Mouse (Mus musculus) embryonic facial prominence, embryonic 15.5 days (tissue): ENCODE results near the gene Khdrbs2. TPM values are rescaled to one million over a fixed set of nuclear protein-coding genes. Genes with fewer than 3 reads are reported as not detected.

Experiments used
- ATAC-seq: fragments of 200-750 bp; cut with Nextera tagmentation; 2 replicates; pipeline ENCODE4 v1.8.0; 2017; ENCODE audit warnings: low read depth, moderate TSS enrichment; ENCODE audit not compliant: insufficient number of reproducible peaks, low FRiP score, low TSS enrichment
- H3K27ac ChIP-seq: fragments of 300-500 bp; sonication (generic); replicated peaks from 2 replicates; pipeline ENCODE4 v1.5.1; 2015; ENCODE audit warnings: mild to moderate bottlenecking, inconsistent platforms
- H3K27me3 ChIP-seq: fragments of 300-500 bp; sonication (generic); 2 replicates; pipeline ENCODE4 v1.6.1; 2015; ENCODE audit warnings: inconsistent platforms
- H3K36me3 ChIP-seq: fragments of 300-500 bp; sonication (generic); 2 replicates; pipeline ENCODE4 v1.6.1; 2015; ENCODE audit warnings: mild to moderate bottlenecking, inconsistent platforms
- H3K4me1 ChIP-seq: fragments of 300-500 bp; sonication (generic); 2 replicates; pipeline ENCODE4 v1.6.1; 2015; ENCODE audit warnings: inconsistent platforms
- H3K4me2 ChIP-seq: fragments of 300-500 bp; sonication (generic); replicated peaks from 2 replicates; pipeline ENCODE4 v1.6.1; 2015; ENCODE audit warnings: mild to moderate bottlenecking, inconsistent platforms
- H3K4me3 ChIP-seq: fragments of 300-500 bp; sonication (generic); replicated peaks from 2 replicates; pipeline ENCODE4 v1.5.1; 2015; ENCODE audit warnings: mild to moderate bottlenecking, inconsistent platforms
- H3K9ac ChIP-seq: fragments of 300-500 bp; sonication (generic); 2 replicates; pipeline ENCODE4 v1.6.1; 2015; ENCODE audit warnings: inconsistent platforms
- H3K9me3 ChIP-seq: fragments of 300-500 bp; sonication (generic); replicated peaks from 2 replicates; pipeline ENCODE4 v1.6.1; 2016; ENCODE audit warnings: inconsistent platforms
- WGBS: fragments of 180-500 bp; shearing (Covaris S2); methylation state at CpG from one replicate; pipeline ENCODE4 v1.1.7; 2015; 5-methylcytosine and 5-hydroxymethylcytosine counted together
- polyA plus RNA-seq: library from polyadenylated mRNA; unstranded; fragments of >200 nt; fragmentation: Nextera tagmentation; extraction: Ambion mirVana; gene quantifications from 2 replicates; pipeline ENCODE4 v1.2.1, GENCODE M21; 2015

Khdrbs2 gene
- polyA plus RNA-seq, result 4.3 and 5.6 TPM in 2 replicates

DNA sequence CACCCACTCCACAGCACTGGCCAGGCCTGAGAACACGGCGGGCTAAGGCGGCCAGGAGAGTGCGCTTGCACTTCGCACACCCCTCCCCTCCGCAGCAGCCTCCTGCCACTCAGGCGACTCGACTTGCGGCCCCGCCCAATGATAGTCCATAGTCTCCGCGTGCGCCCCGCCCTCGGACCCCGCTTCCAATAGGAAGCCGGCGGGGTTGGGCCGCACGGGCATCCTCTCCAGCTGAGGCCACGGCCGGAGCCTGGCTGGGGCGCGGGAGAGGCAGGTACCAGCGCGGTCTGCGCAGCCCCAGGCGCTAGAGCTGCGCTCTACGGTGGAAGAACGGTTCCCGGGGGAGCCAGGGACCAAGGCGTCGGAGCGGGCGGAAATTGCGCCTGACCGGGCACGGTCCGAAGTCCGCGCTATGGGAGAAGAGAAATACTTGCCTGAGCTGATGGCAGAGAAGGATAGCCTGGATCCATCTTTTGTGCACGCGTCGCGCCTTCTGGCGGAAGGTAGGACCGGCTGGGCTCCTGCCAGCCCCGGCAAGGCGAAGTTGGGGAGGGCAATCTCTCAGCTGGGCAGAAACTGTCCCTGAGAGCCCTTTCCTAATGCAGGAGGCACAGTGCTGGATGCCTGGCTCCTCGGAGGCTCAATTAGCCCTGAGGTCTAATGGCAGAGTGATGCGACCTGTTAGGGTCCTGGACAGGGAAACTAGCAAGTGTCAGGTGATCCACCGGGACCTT, at the start of gene Khdrbs2:
Gene Khdrbs2, plus strand, starts transcription at position 209 of the 734 bp plus-strand sequence.
- H3K27ac ChIP-seq, result no peak within 1 kb of the TSS
- H3K27me3 ChIP-seq, result peaks cover 13% of the 10 kb centered on the region
- peak within 1 kb of the TSS; percentile 0; the same call in 1 of the 2 replicates for H3K9ac ChIP-seq
- peaks cover 9% of the 10 kb centered on the region; the same call in 1 of the 2 replicates for H3K4me1 ChIP-seq
- ATAC-seq, result peak; percentile 99
- H3K4me3 ChIP-seq, result peak within 1 kb of the TSS; percentile 47
- no peaks in the 10 kb centered on the region for H3K36me3 ChIP-seq
- H3K4me2 ChIP-seq, result peak within 1 kb of the TSS; percentile 83
- no peaks in the 10 kb centered on the region for H3K9me3 ChIP-seq
- WGBS, result under 1% methylated on average over 53 of the region's 53 CpGs

DNA sequence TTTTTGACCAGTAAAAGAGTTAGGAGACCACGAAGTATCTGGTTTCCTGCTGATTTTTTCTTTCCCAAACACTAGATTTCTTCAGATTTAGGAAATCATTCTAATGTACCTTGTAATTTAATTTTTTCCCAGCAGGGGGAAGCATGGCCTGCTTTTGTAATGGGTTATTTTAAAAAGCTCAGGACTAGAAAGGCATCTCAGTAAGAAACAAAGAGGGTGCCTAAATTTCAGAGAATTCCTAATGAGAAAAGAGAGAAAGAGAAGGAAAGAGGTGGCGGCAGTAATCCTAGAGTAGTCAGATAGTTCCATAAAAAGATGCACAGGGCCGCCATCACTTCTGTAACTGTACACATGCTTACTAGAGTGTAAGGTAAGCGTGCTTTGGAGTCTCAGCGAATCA, 2.1 kb downstream of the Khdrbs2 start:
- H3K9me3 ChIP-seq, result no peaks in the 10 kb centered on the region
- H3K36me3 ChIP-seq, result no peaks in the 10 kb centered on the region
- H3K4me1 ChIP-seq, result peaks cover 9% of the 10 kb centered on the region; the same call in 1 of the 2 replicates
- WGBS, result 50% methylated on average over 5 of the region's 5 CpGs
- H3K4me3 ChIP-seq, result no peak overlapping the region
- no peak for ATAC-seq
- H3K27me3 ChIP-seq, result peaks cover 13% of the 10 kb centered on the region
- no peak overlapping the region for H3K9ac ChIP-seq
- H3K4me2 ChIP-seq, result no peak overlapping the region
- H3K27ac ChIP-seq, result no peak overlapping the region

DNA sequence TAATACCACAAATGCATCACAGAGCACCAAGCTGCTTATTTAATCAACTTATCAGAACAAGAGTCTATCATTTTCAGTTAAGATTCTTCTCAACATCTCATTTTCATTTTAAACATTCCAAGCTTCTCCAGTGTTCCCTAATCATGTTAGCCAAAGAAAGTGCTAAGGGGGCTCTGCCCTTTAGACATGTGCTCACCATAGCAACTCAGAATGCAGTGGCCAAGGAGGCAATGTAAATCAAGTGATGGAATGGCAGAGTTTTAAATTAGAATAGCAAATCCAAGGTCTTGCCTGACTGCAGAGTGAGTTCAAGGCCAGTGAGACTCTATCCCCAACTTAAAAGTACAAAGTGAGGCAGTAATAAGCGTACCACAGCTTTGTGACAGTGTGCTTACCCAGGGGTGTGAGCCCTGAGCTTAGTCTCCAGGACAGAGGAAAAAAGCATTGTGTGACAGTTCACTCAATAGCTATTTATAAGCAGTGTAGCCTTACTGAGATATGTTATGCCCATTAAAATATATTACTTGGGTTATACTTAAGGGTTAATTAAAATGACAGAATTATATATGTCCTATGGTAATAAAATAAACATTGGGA, 27.2 kb downstream of the Khdrbs2 start:
- WGBS, result 68% methylated on average over 1 of the region's 1 CpGs
- H3K27ac ChIP-seq, result no peak overlapping the region
- H3K4me1 ChIP-seq, result no peaks in the 10 kb centered on the region

DNA sequence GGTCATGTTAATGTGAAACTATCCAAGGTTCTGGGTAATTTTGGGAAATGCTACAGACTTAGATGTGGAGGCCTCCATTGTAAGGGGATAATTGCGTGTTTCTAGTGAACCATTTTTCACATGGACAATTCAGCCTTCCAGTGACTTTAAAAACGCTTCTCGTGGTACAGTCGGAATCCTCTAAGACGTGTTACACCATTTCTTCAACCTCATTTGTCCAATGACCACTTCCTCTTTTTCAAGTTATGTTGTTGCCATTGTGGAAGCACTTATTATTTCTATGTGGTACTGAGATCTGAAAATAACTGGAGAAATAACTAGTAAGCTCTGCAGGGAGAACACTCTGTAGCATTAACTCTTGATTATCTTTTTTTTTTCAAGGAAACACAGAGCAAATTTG, 75.9 kb downstream of the Khdrbs2 start:
- Histone ChIP-seq H3K36me3 (no peaks in the 10 kb centered on the region), H3K27me3 (no peaks in the 10 kb centered on the region), H3K4me3 (no peak overlapping the region), H3K4me1 (no peaks in the 10 kb centered on the region), H3K9ac (no peak overlapping the region), H3K9me3 (no peaks in the 10 kb centered on the region), H3K27ac (no peak overlapping the region), H3K4me2 (no peak overlapping the region)
- WGBS, result 87% methylated on average over 5 of the region's 5 CpGs
- ATAC-seq, result no peak

More for the DNA sequence above, 27.2 kb downstream of the Khdrbs2 start:
- Histone ChIP-seq H3K4me3 (no peak overlapping the region), H3K9me3 (no peaks in the 10 kb centered on the region), H3K36me3 (no peaks in the 10 kb centered on the region), H3K9ac (no peak overlapping the region), H3K27me3 (no peaks in the 10 kb centered on the region), H3K4me2 (no peak overlapping the region)
- ATAC-seq, result no peak

DNA sequence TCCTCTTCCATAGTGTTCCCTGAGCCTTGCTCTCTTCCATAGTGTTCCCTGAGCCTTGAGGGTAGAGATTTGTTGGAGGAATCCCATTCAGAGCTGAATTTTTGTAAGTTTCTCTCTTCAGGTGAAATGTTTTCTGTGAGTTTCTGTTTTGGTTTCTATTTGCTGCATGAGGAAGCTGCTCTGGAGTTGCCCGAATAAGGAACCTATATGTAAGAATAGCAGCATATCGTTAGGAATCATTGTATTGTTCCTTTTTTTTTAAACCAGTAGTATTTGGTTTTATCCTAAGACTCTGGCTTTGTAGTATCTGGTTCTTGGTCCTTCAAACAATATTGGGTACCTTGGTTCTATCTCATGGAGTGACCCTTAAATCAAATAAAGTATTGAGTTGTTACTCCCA, 77.1 kb downstream of the Khdrbs2 start:
- Histone ChIP-seq H3K36me3 (no peaks in the 10 kb centered on the region), H3K4me1 (no peaks in the 10 kb centered on the region), H3K27me3 (no peaks in the 10 kb centered on the region), H3K4me2 (no peak overlapping the region), H3K27ac (no peak overlapping the region), H3K4me3 (no peak overlapping the region), H3K9me3 (no peaks in the 10 kb centered on the region), H3K9ac (no peak overlapping the region)
- no peak for ATAC-seq
- 92% methylated on average over 2 of the region's 2 CpGs for WGBS

DNA sequence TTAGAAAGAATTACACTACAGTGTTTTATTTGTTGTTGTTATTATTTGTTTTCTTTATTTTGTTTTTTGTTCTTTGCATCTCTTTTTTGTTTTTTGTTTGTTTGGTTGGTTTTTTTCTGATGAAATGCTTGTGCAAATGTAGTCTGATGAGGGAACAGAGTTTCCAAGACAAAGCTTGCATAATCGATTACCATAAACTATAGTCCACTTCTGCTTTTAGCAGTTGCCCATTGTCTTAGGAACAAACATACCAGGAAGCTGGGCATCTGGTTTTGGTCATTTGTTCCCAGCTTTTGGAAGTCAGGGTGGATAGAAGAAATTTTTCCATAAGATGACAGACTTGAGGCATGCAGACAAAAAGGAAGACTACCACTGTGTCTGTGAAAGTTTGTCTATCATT, 77.8 kb downstream of the Khdrbs2 start:
- H3K4me3 ChIP-seq, result no peak overlapping the region
- no peaks in the 10 kb centered on the region for H3K27me3 ChIP-seq
- no peak for ATAC-seq
- no peaks in the 10 kb centered on the region for H3K9me3 ChIP-seq
- no peak overlapping the region for H3K9ac ChIP-seq
- no peaks in the 10 kb centered on the region for H3K4me1 ChIP-seq
- no peak overlapping the region for H3K27ac ChIP-seq
- H3K4me2 ChIP-seq, result no peak overlapping the region
- 93% methylated on average over 1 of the region's 1 CpGs for WGBS
- no peaks in the 10 kb centered on the region for H3K36me3 ChIP-seq

DNA sequence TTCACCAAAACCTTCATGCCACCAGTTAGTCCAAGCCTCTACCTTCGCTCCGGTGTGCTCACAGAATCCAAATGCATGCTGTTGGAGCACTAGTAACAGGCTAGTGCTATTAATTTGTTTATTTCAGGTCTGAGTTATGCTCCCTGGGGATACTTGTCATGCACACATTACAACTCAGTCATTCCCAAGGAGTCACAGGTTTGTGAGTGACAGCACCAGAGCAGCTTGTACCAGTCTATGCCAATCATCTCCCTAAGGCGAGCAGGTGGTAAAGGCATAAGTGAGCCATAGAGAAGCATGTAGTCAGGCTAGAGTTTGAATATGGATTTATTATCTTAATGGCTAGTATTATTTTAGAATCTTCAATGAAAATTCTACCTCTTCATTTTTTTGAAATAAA, 86.4 kb downstream of the Khdrbs2 start:
- Histone ChIP-seq H3K9me3 (no peaks in the 10 kb centered on the region), H3K27me3 (no peaks in the 10 kb centered on the region), H3K4me1 (no peaks in the 10 kb centered on the region), H3K27ac (no peak overlapping the region), H3K36me3 (no peaks in the 10 kb centered on the region), H3K4me3 (no peak overlapping the region), H3K4me2 (no peak overlapping the region), H3K9ac (no peak overlapping the region)
- no peak for ATAC-seq
- 86% methylated on average over 3 of the region's 3 CpGs for WGBS

DNA sequence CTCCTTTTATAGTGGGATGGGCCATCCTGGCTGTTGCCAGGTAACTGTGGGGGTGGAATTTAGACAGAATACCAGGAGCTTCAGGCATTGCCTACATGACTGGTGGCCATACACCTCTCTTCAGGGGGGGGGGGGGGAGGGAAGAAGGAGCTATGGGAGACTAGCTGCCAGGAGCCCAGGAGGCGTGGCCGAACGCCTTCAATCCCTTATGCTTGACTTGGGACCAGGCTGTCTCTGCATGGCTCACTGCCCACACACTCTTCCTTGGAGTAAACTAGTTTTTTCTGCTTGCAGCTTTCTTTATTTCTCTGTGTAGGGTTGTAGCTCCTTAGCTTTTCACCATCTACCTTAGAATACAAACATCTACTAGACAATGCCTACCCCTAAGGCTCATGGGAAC, 98.0 kb downstream of the Khdrbs2 start:
- Histone ChIP-seq H3K36me3 (no peaks in the 10 kb centered on the region), H3K4me2 (no peak overlapping the region), H3K9me3 (no peaks in the 10 kb centered on the region), H3K9ac (no peak overlapping the region), H3K27ac (no peak overlapping the region), H3K4me1 (no peaks in the 10 kb centered on the region), H3K27me3 (no peaks in the 10 kb centered on the region), H3K4me3 (no peak overlapping the region)
- ATAC-seq, result no peak
- 100% methylated on average over 3 of the region's 3 CpGs for WGBS

DNA sequence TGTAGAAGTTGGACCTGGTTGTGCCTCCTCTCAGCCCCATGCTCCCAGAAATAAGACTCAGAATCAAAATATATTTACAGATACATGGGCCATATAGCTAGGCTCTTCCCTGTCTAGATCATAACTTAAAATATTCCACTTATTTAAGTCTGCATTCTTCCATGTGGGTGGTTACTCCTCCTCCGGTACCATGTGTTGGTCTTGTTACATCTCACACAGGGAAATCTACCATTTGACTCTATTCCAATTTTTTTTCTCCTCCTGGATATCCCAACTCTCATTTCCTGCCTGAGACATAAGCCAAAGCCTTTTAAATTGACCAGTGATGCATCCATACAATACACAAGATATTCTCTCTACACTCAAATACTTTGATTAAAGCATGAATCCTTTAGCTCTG, 122.2 kb downstream of the Khdrbs2 start:
- Histone ChIP-seq H3K36me3 (no peaks in the 10 kb centered on the region), H3K9ac (no peak overlapping the region), H3K4me1 (no peaks in the 10 kb centered on the region), H3K4me2 (no peak overlapping the region), H3K27me3 (no peaks in the 10 kb centered on the region), H3K9me3 (no peaks in the 10 kb centered on the region), H3K27ac (no peak overlapping the region), H3K4me3 (no peak overlapping the region)
- 65% methylated on average over 1 of the region's 1 CpGs for WGBS
- ATAC-seq, result no peak

DNA sequence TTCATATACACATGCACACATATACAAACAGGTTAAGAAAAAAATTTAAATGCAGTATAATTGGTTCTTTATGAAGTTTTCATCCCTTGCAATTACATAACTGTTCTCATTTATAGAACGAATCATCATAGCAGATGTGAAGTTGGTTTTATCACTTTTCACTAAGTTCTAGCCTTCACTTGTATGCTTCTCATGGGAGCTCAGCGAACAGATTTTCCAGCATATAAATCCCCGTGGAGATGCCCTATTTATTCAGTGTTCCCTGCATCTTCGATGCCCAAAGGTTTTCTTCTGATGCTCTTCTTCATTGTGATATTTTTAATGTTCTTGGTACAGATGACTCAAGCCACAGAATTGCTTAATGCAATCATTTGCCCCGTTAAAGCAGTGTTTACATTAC, 128.9 kb downstream of the Khdrbs2 start:
- H3K4me3 ChIP-seq, result no peak overlapping the region
- ATAC-seq, result no peak
- WGBS, result 77% methylated on average over 5 of the region's 5 CpGs

DNA sequence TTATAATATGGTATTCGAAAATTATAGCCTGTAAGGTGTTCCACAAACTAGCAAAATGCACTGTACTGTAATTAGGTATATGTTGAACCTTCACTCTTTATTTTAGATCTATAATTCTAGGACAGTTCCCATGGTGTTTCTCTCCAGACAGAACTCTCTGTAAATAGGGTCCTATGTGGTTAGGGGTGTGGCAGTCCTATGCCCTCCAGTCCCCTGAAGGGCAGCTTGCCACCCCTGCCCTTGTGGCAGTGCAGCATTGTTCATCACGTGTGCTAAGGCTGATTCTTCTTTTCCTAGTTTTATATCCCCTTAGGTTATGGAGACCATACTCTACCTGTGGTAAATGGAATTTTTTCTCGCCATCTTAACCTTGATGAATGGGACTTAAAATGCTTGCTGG, 136.6 kb downstream of the Khdrbs2 start:
- no peak overlapping the region for H3K9ac ChIP-seq
- ATAC-seq, result no peak
- H3K4me2 ChIP-seq, result no peak overlapping the region

More for the DNA sequence above, 128.9 kb downstream of the Khdrbs2 start:
- Histone ChIP-seq H3K27me3 (no peaks in the 10 kb centered on the region), H3K4me1 (no peaks in the 10 kb centered on the region), H3K27ac (no peak overlapping the region), H3K9me3 (no peaks in the 10 kb centered on the region), H3K36me3 (no peaks in the 10 kb centered on the region), H3K4me2 (no peak overlapping the region), H3K9ac (no peak overlapping the region)

DNA sequence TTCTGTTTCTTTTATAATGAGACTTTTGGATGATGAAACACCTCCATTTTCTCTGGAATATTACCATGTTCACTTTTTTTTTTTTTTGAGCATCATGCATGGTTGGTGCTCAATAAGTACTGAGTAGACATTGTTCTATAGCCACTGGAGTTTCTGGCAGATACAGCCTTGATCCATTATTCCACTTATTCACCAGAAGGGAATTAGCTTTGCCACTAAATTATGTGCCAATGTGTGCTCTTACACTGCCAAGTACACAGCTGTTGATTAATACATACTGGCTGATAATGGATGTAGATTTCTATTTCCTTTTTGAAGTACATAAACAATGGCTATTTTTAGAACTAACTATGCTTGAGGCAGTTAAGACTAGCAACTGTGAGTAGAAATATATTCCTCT, 137.1 kb downstream of the Khdrbs2 start:
- Histone ChIP-seq H3K9ac (no peak overlapping the region), H3K27ac (no peak overlapping the region), H3K36me3 (no peaks in the 10 kb centered on the region), H3K4me1 (no peaks in the 10 kb centered on the region), H3K9me3 (no peaks in the 10 kb centered on the region), H3K4me3 (no peak overlapping the region), H3K4me2 (no peak overlapping the region), H3K27me3 (no peaks in the 10 kb centered on the region)
- no peak for ATAC-seq

More for the DNA sequence above, 136.6 kb downstream of the Khdrbs2 start:
- no peaks in the 10 kb centered on the region for H3K27me3 ChIP-seq
- no peaks in the 10 kb centered on the region for H3K36me3 ChIP-seq
- H3K4me3 ChIP-seq, result no peak overlapping the region
- H3K27ac ChIP-seq, result no peak overlapping the region
- 65% methylated on average over 3 of the region's 3 CpGs for WGBS
- H3K4me1 ChIP-seq, result no peaks in the 10 kb centered on the region
- H3K9me3 ChIP-seq, result no peaks in the 10 kb centered on the region
